Mouse (Mus musculus) megakaryocyte, embryonic 14.5 days (primary cell): ENCODE data around the gene Acpp.

Experiments used
- FLI1 ChIP-seq: IDR thresholded peaks from 2 replicates; pipeline ENCODE4 v1.6.1; 2012; ENCODE audit warnings: low read length, inconsistent platforms, mixed read lengths
- GATA1 ChIP-seq: IDR thresholded peaks from 3 replicates; pipeline ENCODE4 v1.6.1; 2012; ENCODE audit warnings: mixed read lengths, low read length, inconsistent platforms, borderline replicate concordance

- TF ChIP-seq GATA1 (no peak), FLI1 (no peak)
Measured at GRCm38 (mm10) chr9:104328655-104329054, 8.9 kb downstream of the Acpp start.
